Mouse (Mus musculus): ENCODE data around the gene Csnk2b. TPM values are rescaled to one million over a fixed set of nuclear protein-coding genes. Genes with fewer than 3 reads are reported as not detected.

The Csnk2b gene
- total RNA-seq, 2 experiments from 2014 or later, result 179 to 181 TPM

- no peak for DNase-seq (ENCODE audit: extremely low spot score in 1 of 2, low spot score in 1 of 2)
These were observed 32.1 kb upstream of the Csnk2b start for GRCm38 (mm10) chr17:35153931-35154330.

GRCm38 (mm10) chr17:35153077-35153476, 31.2 kb upstream of the Csnk2b start:
- no peak for DNase-seq (ENCODE audit: extremely low spot score in 1 of 2, low spot score in 1 of 2)

GRCm38 (mm10) chr17:35152121-35152520, 30.3 kb upstream of the Csnk2b start:
- no peak for DNase-seq (ENCODE audit: extremely low spot score in 1 of 2, low spot score in 1 of 2)

GRCm38 (mm10) chr17:35147922-35148639, 26.2 kb upstream of the Csnk2b start:
- DNase-seq (ENCODE audit: extremely low spot score in 1 of 2, low spot score in 1 of 2), result no peak

- DNase-seq (ENCODE audit: extremely low spot score in 1 of 2, low spot score in 1 of 2), result no peak
These were observed 25.5 kb upstream of the Csnk2b start for GRCm38 (mm10) chr17:35147348-35147747.

GRCm38 (mm10) chr17:35146139-35146538, 24.3 kb upstream of the Csnk2b start:
- DNase-seq (ENCODE audit: extremely low spot score in 1 of 2, low spot score in 1 of 2), result no peak

- no peak for DNase-seq (ENCODE audit: extremely low spot score in 1 of 2, low spot score in 1 of 2)
These were observed 20.1 kb upstream of the Csnk2b start for GRCm38 (mm10) chr17:35141971-35142370.

GRCm38 (mm10) chr17:35140490-35140996, 18.7 kb upstream of the Csnk2b start:
- DNase-seq (ENCODE audit: extremely low spot score in 1 of 2, low spot score in 1 of 2), result no peak

GRCm38 (mm10) chr17:35139269-35139668, 17.4 kb upstream of the Csnk2b start:
- DNase-seq (ENCODE audit: extremely low spot score in 1 of 2, low spot score in 1 of 2), result no peak

GRCm38 (mm10) chr17:35135591-35136320, 13.9 kb upstream of the Csnk2b start:
- no peak for DNase-seq (ENCODE audit: extremely low spot score in 1 of 2, low spot score in 1 of 2)

GRCm38 (mm10) chr17:35134801-35135590, 13.1 kb upstream of the Csnk2b start, which contains the start of gene Bag6:
TSS of gene Bag6 (plus strand) at chr17:35135178.
- DNase-seq (ENCODE audit: extremely low spot score in 1 of 2, low spot score in 1 of 2), result peak; percentile 87 to 98

GRCm38 (mm10) chr17:35133517-35133916, 11.7 kb upstream of the Csnk2b start:
- no peak for DNase-seq (ENCODE audit: extremely low spot score in 1 of 2, low spot score in 1 of 2)

- no peak for DNase-seq (ENCODE audit: extremely low spot score in 1 of 2, low spot score in 1 of 2)
These were observed 10.3 kb upstream of the Csnk2b start for GRCm38 (mm10) chr17:35132174-35132560.

- no peak for DNase-seq (ENCODE audit: extremely low spot score in 1 of 2, low spot score in 1 of 2)
These were observed 9.8 kb upstream of the Csnk2b start, which contains the start of gene Apom for GRCm38 (mm10) chr17:35131500-35132173. TSS of gene Apom (minus strand) at chr17:35132050.

- no peak for DNase-seq (ENCODE audit: extremely low spot score in 1 of 2, low spot score in 1 of 2)
These were observed 9.2 kb upstream of the Csnk2b start for GRCm38 (mm10) chr17:35131038-35131437.

GRCm38 (mm10) chr17:35128996-35129395, 7.1 kb upstream of the Csnk2b start:
- DNase-seq (ENCODE audit: extremely low spot score in 1 of 2, low spot score in 1 of 2), result no peak

- no peak for DNase-seq (ENCODE audit: extremely low spot score in 1 of 2, low spot score in 1 of 2)
These were observed 5.2 kb upstream of the Csnk2b start for GRCm38 (mm10) chr17:35127017-35127416.

GRCm38 (mm10) chr17:35126206-35126611, 4.4 kb upstream of the Csnk2b start, which contains the start of gene D17H6S53E:
TSS of gene D17H6S53E (plus strand) at chr17:35126373.
- peak; percentile 56 to 60 for DNase-seq (ENCODE audit: extremely low spot score in 1 of 2, low spot score in 1 of 2)

GRCm38 (mm10) chr17:35125578-35125977, 3.7 kb upstream of the Csnk2b start:
- DNase-seq (ENCODE audit: extremely low spot score in 1 of 2, low spot score in 1 of 2), result no peak

GRCm38 (mm10) chr17:35125081-35125480, 3.2 kb upstream of the Csnk2b start:
- no peak for DNase-seq (ENCODE audit: extremely low spot score in 1 of 2, low spot score in 1 of 2)

Measured in layer of hippocampus, postnatal 25 days (tissue).